Comparison of ENCODE assay signal across 43 mouse cellular contexts in the genomic region with DNA sequence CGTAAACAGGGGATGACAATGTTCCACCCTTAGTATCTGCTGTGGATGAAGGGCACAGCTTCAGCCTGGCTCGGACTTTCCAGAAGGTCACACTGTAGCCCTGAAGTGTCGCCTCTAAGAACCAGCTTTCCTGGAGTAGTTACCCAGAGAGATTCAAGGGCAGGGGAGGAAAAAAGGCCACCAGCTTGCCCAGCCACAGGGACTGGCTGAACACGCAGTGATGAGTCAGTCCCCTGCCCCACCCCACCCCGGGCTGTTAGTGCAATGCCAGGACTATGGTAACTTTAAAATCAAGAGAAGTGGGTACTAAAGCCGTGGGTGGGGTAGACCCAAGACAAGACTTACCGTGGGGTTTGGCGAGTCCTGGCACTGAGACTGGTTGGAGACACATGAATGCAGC. TPM values are rescaled to one million over a fixed set of nuclear protein-coding genes. Genes with fewer than 3 reads are reported as not detected.
DNase-seq lines count a peak whose midpoint lies in the region.
"Had no signal": no experiment of that assay in that cellular context is flagged by ENCODE, and none has a peak within 500 bp of the region (broad histone marks: within the 10 kb centered on the region; RNA-seq: fewer than 3 reads in every experiment).

No protein-coding gene starts in this region.

- no peak overlapping the region for H3K4me3 ChIP-seq in macrophage (ENCODE audit: inconsistent target)
- H3K4me3 ChIP-seq: erythroblast, embryonic 14.5 days; heart, adult 2 months; heart, embryonic 12.5 days; intestine, embryonic 15.5 days; limb, embryonic 12.5 days; liver, embryonic 15.5 days; midbrain, embryonic 10.5 days; midbrain, embryonic 15.5 days had no signal

- intact Hi-C loops in left cerebral cortex, postnatal 14 days (cut with DNase I), result no loop called here
- intact Hi-C loops in heart, postnatal 10 days (cut with DNase I), result no loop called here

- peak overlapping the region; percentile 51 for H3K27ac ChIP-seq in macrophage
- H3K27ac ChIP-seq: heart, adult 2 months; intestine, embryonic 15.5 days; limb, embryonic 12.5 days; liver, embryonic 15.5 days; midbrain, embryonic 10.5 days; midbrain, embryonic 15.5 days had no signal

- peaks cover 65% of the 10 kb centered on the region; the same call in 1 of the 2 replicates for H3K79me2 ChIP-seq in macrophage (ENCODE audit: inconsistent target)

- DNase-seq in 3134 (ENCODE audit: extremely low read depth, insufficient read length, low spot score) (peak; percentile 53), 3T3-L1 (ENCODE audit: low read depth, low spot score) (peak; percentile 55)
- DNase-seq in adrenal gland, postnatal 10 days, result peak; percentile 75
- no peak for DNase-seq in left cerebral cortex, postnatal 14 days (ENCODE audit: low spot score in 2 of 2)
- DNase-seq in heart, postnatal 10 days, result no peak
- DNase-seq: cerebellum, adult 18-20 months; cerebellum, postnatal 10 days; heart, adult 2 months; kidney, adult 2 months; kidney, postnatal 4 days; layer of hippocampus, postnatal 36 days; lung, embryonic 14.5 days; lung, postnatal 14 days; right cerebral cortex, postnatal 4 days; thymus, adult 2 months; thymus, postnatal 36 days had no signal

- 53% methylated on average over 8 of the region's 8 CpGs for WGBS in macrophage (ENCODE audit: missing documents)

- peaks cover 31% of the 10 kb centered on the region for H3K36me3 ChIP-seq in macrophage (ENCODE audit: inconsistent target)
- H3K36me3 ChIP-seq: limb, embryonic 12.5 days; liver, embryonic 15.5 days; midbrain, embryonic 10.5 days; midbrain, embryonic 15.5 days had no signal

RNA-seq across cellular contexts. Expression of a gene that starts 19.2 kb away (rescaled TPM):
- total RNA-seq in adrenal gland, postnatal 10 days (2021), result 100 to 1,000 TPM; 155 to 215 TPM
- total RNA-seq in macrophage (2018; cell fraction: chromatin; rRNA removed), result 1,000 to 10,000 TPM in 1 of 26 experiments, 100 to 1,000 TPM in 25; 192 to 1,896 (median 380) TPM
- 100 to 1,000 TPM; 198 to 344 (median 273) TPM for total RNA-seq in macrophage (2018; cell fraction: cytosol; rRNA removed)
- 100 to 1,000 TPM; 233 to 720 (median 426) TPM for total RNA-seq in macrophage (2018; cell fraction: nucleus; rRNA removed)
- polyA plus RNA-seq in macrophage (2018), result 130 to 283 TPM (median 243 TPM) in 3 replicates
- 100 to 1,000 TPM; 156 to 174 TPM for total RNA-seq in left cerebral cortex, postnatal 14 days (2021)
- total RNA-seq in heart, postnatal 10 days (2021), result 100 to 1,000 TPM; 179 to 224 TPM

RNA-seq across cellular contexts. Expression of a gene that starts 30.9 kb away (rescaled TPM):
- total RNA-seq in adrenal gland, postnatal 10 days (2021), result not detected
- 1 to 10 TPM in 1 of 26 experiments, not detected in 25; 1.4 TPM for total RNA-seq in macrophage (2018; cell fraction: chromatin; rRNA removed)
- under 1 TPM in 3 of 26 experiments, not detected in 23; 0.14 to 0.42 (median 0.19) TPM for total RNA-seq in macrophage (2018; cell fraction: cytosol; rRNA removed)
- total RNA-seq in macrophage (2018; cell fraction: nucleus; rRNA removed), result under 1 TPM in 1 of 26 experiments, not detected in 25; 0.76 TPM
- polyA plus RNA-seq in macrophage (2018), result not detected in 3 replicates
- total RNA-seq in left cerebral cortex, postnatal 14 days (2021), result not detected
- not detected for total RNA-seq in heart, postnatal 10 days (2021)
- total RNA-seq: common myeloid progenitor, adult 5-6 weeks; gastrocnemius, adult 8-10 months; gastrocnemius, postnatal 4 days; heart, adult 2 months; layer of hippocampus, adult 8-10 months; layer of hippocampus, postnatal 36 days; left cerebral cortex, postnatal 25 days; liver, adult 2 months; megakaryocyte progenitor cell, adult 5-6 weeks; MEL; neutrophil, adult 5-6 weeks had no signal
- polyA plus RNA-seq: brain, embryonic 14.5 days; embryonic facial prominence, embryonic 14.5 days; erythroblast, embryonic 14.5 days; forebrain, embryonic 11.5 days; forebrain, embryonic 16.5 days; heart, adult 2 months; heart, embryonic 12.5 days; heart, postnatal 0 days; hindbrain, embryonic 11.5 days; hindbrain, embryonic 16.5 days; intestine, embryonic 15.5 days; kidney, adult 2 months; kidney, embryonic 16.5 days; limb, embryonic 12.5 days; liver, adult 2 months; liver, embryonic 15.5 days; lung, embryonic 14.5 days; midbrain, embryonic 10.5 days; midbrain, embryonic 15.5 days; neural tube, embryonic 11.5 days; spleen, adult 2 months had no signal

RNA-seq across cellular contexts. Expression of a gene that starts 44.1 kb away (rescaled TPM):
- under 1 TPM; 0.39 to 0.42 TPM for total RNA-seq in adrenal gland, postnatal 10 days (2021)
- 1 to 10 TPM in 6 of 26 experiments, under 1 TPM in 12, not detected in 8; 0.19 to 2.0 (median 0.68) TPM for total RNA-seq in macrophage (2018; cell fraction: chromatin; rRNA removed)
- total RNA-seq in macrophage (2018; cell fraction: cytosol; rRNA removed), result under 1 TPM in 5 of 26 experiments, not detected in 21; 0.03 to 0.13 (median 0.10) TPM
- total RNA-seq in macrophage (2018; cell fraction: nucleus; rRNA removed), result 1 to 10 TPM in 5 of 26 experiments, under 1 TPM in 14, not detected in 7; 0.16 to 1.2 (median 0.54) TPM
- not detected in 3 replicates for polyA plus RNA-seq in macrophage (2018)
- under 1 TPM; 0.25 to 0.64 TPM for total RNA-seq in left cerebral cortex, postnatal 14 days (2021)
- under 1 TPM; 0.07 to 0.20 TPM for total RNA-seq in heart, postnatal 10 days (2021)
- total RNA-seq: common myeloid progenitor, adult 5-6 weeks; gastrocnemius, adult 8-10 months; liver, adult 2 months; MEL had no signal
- polyA plus RNA-seq: erythroblast, embryonic 14.5 days; heart, postnatal 0 days; liver, embryonic 15.5 days; neural tube, embryonic 11.5 days had no signal

Comparison
In these comparisons a context has a peak if more than half of its experiments do, and no peak if none do; other contexts are left out.
1. DNase-seq: peak in 3134 (single experiment), 3T3-L1 (single experiment) and adrenal gland, postnatal 10 days (single experiment); none in left cerebral cortex, postnatal 14 days (0 of 2) and heart, postnatal 10 days (0 of 2).